Mouse (Mus musculus) stomach, postnatal 0 days (tissue): ENCODE results near the gene Ugt1a10. TPM values are rescaled to one million over a fixed set of nuclear protein-coding genes. Genes with fewer than 3 reads are reported as not detected.
A peak's percentile ranks its signal among the peaks of the same experiment; 100 is the strongest.

Experiments
- ATAC-seq: fragments of 200-750 bp; cut with Nextera tagmentation; 2 replicates; pipeline ENCODE4 v1.8.0; 2017; ENCODE audit not compliant: low FRiP score, low TSS enrichment
- DNase-seq: peaks from one replicate; pipeline ENCODE4 v3.0.0-alpha.2; 2016; ENCODE audit warnings: low spot score
- H3K27ac ChIP-seq: fragments of 300-500 bp; sonication (generic); replicated peaks from 2 replicates; pipeline ENCODE4 v1.5.1; 2014; ENCODE audit warnings: mild to moderate bottlenecking, control low read depth
- H3K27me3 ChIP-seq: fragments of 300-500 bp; sonication (generic); 2 replicates; pipeline ENCODE4 v1.6.1; 2014; ENCODE audit warnings: low read length; ENCODE audit not compliant: control insufficient read depth, insufficient read depth
- H3K36me3 ChIP-seq: fragments of 300-500 bp; sonication (generic); 2 replicates; pipeline ENCODE4 v1.6.1; 2014; ENCODE audit warnings: low read length, mixed read lengths; ENCODE audit not compliant: control insufficient read depth, insufficient read depth
- H3K4me1 ChIP-seq: fragments of 300-500 bp; sonication (generic); replicated peaks from 2 replicates; pipeline ENCODE4 v1.6.1; 2014; ENCODE audit warnings: antibody characterized with exemption; ENCODE audit not compliant: control insufficient read depth, insufficient read depth
- H3K4me2 ChIP-seq: fragments of 300-500 bp; sonication (generic); replicated peaks from 2 replicates; pipeline ENCODE4 v1.6.1; 2014; ENCODE audit warnings: low read depth, mild to moderate bottlenecking, control low read depth, moderate library complexity
- H3K4me3 ChIP-seq: fragments of 300-500 bp; sonication (generic); 2 replicates; pipeline ENCODE4 v1.5.1; 2014; ENCODE audit warnings: low read depth, low read length, control low read depth
- H3K9ac ChIP-seq: fragments of 300-500 bp; sonication (generic); 2 replicates; pipeline ENCODE4 v1.6.1; 2014; ENCODE audit warnings: mild to moderate bottlenecking, low read length, control low read depth, mixed read lengths
- H3K9me3 ChIP-seq: fragments of 300-500 bp; sonication (generic); 2 replicates; pipeline ENCODE4 v1.6.1; 2016; ENCODE audit warnings: low read length; ENCODE audit not compliant: control insufficient read depth
- CTCF ChIP-seq: IDR thresholded peaks from 2 replicates; pipeline ENCODE4 v1.5.1; 2016; ENCODE audit warnings: antibody characterized with exemption, low read depth, mild to moderate bottlenecking, moderate library complexity
- EP300 ChIP-seq: optimal IDR thresholded peaks from 2 replicates; pipeline ENCODE3; 2016; ENCODE audit warnings: antibody characterized with exemption
- WGBS: fragments of 180-500 bp; shearing (Covaris S2); extraction: QIAGEN DNeasy Blood & Tissue Kit; methylation state at CpG from one replicate; pipeline ENCODE4 v1.1.7; 2014; 5-methylcytosine and 5-hydroxymethylcytosine counted together
- polyA plus RNA-seq: library from polyadenylated mRNA; unstranded; fragments of >200 nt; fragmentation: Nextera tagmentation; extraction: Ambion mirVana; gene quantifications from 2 replicates; pipeline ENCODE4 v1.2.1, GENCODE M21; 2015

Ugt1a10 gene
- polyA plus RNA-seq, 1 experiment from 2014 or later, result not detected

DNA sequence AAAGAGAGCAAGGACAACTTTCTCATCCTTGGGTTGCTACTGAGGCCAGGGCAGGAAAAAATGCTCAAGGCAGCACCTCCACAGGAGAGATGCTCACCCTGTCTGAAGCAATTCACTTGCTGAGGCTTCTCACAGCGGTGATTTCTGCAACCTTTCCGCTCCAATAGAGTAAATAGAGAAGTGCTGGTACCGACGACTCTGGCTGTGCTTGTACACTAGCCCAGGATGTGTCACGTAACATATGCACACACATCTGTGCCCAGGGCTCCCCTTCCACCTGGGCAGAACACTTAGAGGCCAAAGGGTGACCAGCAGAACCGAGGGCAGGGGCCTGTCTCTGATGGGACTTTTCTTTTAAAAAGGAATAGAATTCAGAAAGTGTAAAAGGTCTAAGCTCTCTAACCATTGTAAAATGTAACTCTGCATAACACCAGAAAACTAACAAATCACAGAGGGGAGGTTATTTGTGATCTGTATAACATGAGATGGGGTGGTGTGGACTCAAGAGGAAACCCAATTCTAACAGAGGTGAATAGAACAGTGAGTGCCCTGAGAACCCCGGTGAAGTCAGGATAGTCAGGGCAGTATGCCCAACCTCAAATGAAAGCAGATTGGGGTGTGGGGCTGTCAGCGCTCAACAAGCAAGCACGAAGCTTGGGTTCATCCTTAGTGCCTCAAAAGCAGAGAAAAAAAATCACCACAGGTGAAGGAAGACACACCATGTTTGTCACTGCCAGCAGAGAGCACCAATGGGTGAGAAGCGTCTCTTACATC, 205.6 kb downstream of the Ugt1a10 start:
- TF ChIP-seq CTCF (no peak), EP300 (no peak)
- Histone ChIP-seq H3K9ac (no peak overlapping the region; the same call in 1 of the 2 replicates), H3K27me3 (no peaks in the 10 kb centered on the region), H3K4me3 (no peak overlapping the region), H3K9me3 (peaks cover 9% of the 10 kb centered on the region), H3K36me3 (peaks cover 62% of the 10 kb centered on the region), H3K4me2 (no peak overlapping the region), H3K4me1 (peaks cover 21% of the 10 kb centered on the region), H3K27ac (no peak overlapping the region)
- DNase-seq (no peak), ATAC-seq (no peak)
- 78% methylated on average over 10 of the region's 10 CpGs for WGBS

DNA sequence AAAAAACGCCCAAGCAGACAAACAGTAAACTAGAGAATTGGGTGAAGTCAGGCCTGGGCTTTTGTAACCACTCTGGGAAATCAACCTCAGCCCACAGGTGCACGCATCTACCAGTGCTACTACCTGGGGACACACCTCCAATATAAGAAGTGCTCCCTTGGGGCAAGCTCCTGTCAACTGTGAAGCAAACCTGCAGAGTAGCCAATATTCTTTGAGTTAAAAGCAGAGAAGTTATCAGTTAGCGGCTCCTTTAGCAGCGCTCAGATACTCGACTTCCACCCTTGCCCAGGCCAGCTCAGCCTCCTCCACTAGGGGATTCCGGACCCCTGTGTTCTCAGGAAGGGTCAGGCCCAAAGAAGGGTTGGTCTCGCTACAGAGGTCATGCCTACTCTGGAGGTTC, 206.5 kb downstream of the Ugt1a10 start:
- DNase-seq (no peak), ATAC-seq (no peak)
- H3K4me2 ChIP-seq, result no peak overlapping the region
- H3K4me1 ChIP-seq, result peaks cover 19% of the 10 kb centered on the region
- H3K9ac ChIP-seq, result no peak overlapping the region
- no peak for TF ChIP-seq CTCF
- no peak for TF ChIP-seq EP300
- peaks cover 4% of the 10 kb centered on the region; the same call in 1 of the 2 replicates for H3K9me3 ChIP-seq
- peak overlapping the region; percentile 31 for H3K27ac ChIP-seq
- 79% methylated on average over 7 of the region's 7 CpGs for WGBS
- peaks cover 71% of the 10 kb centered on the region for H3K36me3 ChIP-seq
- H3K4me3 ChIP-seq, result no peak overlapping the region
- H3K27me3 ChIP-seq, result no peaks in the 10 kb centered on the region

DNA sequence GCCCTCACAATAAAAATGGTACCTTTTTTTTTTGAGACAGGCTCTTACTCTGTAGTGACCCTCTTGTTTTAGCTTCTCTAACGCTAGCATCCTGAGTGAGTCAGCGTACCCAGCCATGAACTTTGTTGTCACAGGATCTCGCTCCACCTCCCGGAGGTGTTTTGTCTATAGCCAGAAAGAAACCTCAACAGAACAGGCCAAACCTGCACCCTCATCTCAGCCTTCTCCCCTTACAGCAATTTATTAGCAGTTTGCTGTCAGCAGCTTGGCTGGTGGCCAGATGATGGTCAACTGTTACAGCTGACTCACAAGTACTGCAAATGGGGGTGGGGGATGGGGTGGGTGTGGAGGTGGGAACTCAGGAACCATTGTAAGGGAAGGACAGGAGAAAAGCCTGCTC, 207.1 kb downstream of the Ugt1a10 start:
- Histone ChIP-seq H3K4me2 (no peak overlapping the region), H3K36me3 (peaks cover 77% of the 10 kb centered on the region), H3K9me3 (no peaks in the 10 kb centered on the region), H3K27ac (peak overlapping the region; percentile 31; the same call in 1 of the 2 replicates), H3K4me1 (peaks cover 19% of the 10 kb centered on the region), H3K4me3 (no peak overlapping the region), H3K27me3 (no peaks in the 10 kb centered on the region), H3K9ac (no peak overlapping the region)
- DNase-seq, result peak; percentile 86
- TF ChIP-seq EP300, result no peak
- 0 out of 2 replicates have a peak, but pooled peaks have one; percentile 13 for TF ChIP-seq CTCF
- 43% methylated on average over 4 of the region's 4 CpGs for WGBS
- ATAC-seq, result peak; percentile 53

DNA sequence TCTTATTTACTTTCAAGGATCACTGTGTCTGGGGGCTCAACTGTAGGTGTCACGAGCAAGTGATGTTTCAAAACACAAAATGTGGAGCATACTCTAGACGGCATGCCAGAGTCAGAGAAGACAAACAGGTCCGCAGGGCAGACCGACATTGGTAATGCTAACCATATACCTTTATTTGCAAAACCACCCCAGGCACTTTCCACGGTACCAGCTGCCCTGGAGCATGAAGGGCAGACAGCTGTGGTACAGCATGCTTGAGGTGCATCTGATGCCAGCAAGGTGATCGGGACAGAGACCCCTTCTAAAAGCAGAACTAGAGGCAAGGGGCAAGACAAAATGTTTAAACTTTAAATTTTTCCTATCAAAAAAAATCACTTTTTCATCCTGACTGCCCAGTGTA, 207.8 kb downstream of the Ugt1a10 start:
- TF ChIP-seq EP300 (no peak), CTCF (no peak)
- Histone ChIP-seq H3K4me2 (no peak overlapping the region), H3K4me1 (peaks cover 19% of the 10 kb centered on the region), H3K27ac (peak overlapping the region; percentile 9), H3K36me3 (peaks cover 84% of the 10 kb centered on the region), H3K4me3 (no peak overlapping the region), H3K27me3 (no peaks in the 10 kb centered on the region), H3K9me3 (no peaks in the 10 kb centered on the region), H3K9ac (0 out of 2 replicates have a peak overlapping the region, but pooled peaks have one; percentile 0)
- no peak for ATAC-seq
- DNase-seq, result no peak
- 65% methylated on average over 6 of the region's 6 CpGs for WGBS

DNA sequence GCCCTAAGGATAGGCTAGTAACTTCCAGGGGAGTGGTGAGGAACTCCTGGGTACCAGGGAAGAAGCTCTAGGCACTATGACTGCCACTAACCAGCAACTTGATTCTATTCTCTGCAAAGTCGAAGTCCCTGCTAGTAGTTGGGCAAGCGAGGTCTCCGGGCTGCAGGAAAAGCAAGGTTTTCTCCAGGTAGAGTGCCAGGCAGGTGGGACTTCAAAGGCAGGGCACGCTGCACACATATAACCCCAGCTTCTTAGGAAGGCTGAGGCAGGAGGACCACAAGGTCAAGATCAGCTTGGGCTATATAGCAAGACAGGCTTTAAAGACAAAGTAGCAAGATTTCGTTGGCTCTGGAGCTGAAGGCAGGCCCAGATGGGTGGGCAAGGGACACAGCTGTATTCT, 208.6 kb downstream of the Ugt1a10 start:
- ATAC-seq (no peak), DNase-seq (no peak)
- Histone ChIP-seq H3K9me3 (no peaks in the 10 kb centered on the region), H3K27ac (no peak overlapping the region), H3K4me3 (no peak overlapping the region), H3K9ac (no peak overlapping the region), H3K27me3 (no peaks in the 10 kb centered on the region), H3K36me3 (peaks cover 92% of the 10 kb centered on the region), H3K4me2 (no peak overlapping the region), H3K4me1 (peaks cover 19% of the 10 kb centered on the region)
- WGBS, result 90% methylated on average over 5 of the region's 5 CpGs
- TF ChIP-seq CTCF (no peak), EP300 (no peak)

DNA sequence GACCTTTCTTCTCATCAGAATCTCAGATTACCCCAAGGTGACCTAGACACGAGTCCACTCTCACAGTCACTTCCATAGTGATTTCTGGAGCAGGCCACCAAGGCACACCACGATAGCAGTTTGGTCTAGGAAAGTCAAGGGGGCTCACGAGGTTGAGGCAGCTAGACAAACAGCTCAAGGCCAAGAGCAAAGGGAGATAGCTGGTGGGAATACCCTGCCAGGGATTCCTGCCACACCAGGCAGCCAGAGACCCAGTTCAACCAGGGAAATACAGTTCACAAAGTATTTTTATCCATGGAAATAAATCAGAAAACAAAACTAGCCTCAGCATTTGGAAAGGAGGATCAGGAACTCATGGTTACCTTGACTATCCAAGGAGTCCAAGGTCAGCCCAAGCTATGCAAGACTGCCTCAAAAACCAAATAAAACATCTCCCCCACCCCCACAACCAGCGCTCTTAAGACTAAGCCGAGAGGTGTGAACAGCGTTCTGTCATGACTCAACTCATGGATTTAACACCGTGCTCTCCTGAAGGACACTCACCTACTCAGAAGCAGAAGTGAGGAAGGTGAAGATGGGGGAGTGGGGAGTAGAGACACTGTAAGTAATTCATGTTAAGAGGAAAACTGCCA, 209.2 kb downstream of the Ugt1a10 start:
- Histone ChIP-seq H3K36me3 (peaks cover 98% of the 10 kb centered on the region), H3K4me1 (peaks cover 19% of the 10 kb centered on the region), H3K27me3 (no peaks in the 10 kb centered on the region), H3K4me3 (no peak overlapping the region), H3K27ac (no peak overlapping the region), H3K9me3 (no peaks in the 10 kb centered on the region), H3K4me2 (no peak overlapping the region), H3K9ac (no peak overlapping the region)
- ATAC-seq (no peak), DNase-seq (no peak)
- 81% methylated on average over 7 of the region's 7 CpGs for WGBS
- no peak for TF ChIP-seq EP300
- no peak for TF ChIP-seq CTCF
